Mouse (Mus musculus) testis, postnatal 10 days (tissue): ENCODE data around the gene Kdm6b.

ENCODE experiments used
- DNase-seq: peaks from one replicate; pipeline ENCODE4 v3.0.0; 2021; ENCODE audit warnings: low spot score

Gene Kdm6b

GRCm38 (mm10) chr11:69388680-69389079 is 24.8 kb downstream of the Kdm6b start:
- no peak for DNase-seq

- no peak for DNase-seq
Measured at GRCm38 (mm10) chr11:69386758-69387157, 26.7 kb downstream of the Kdm6b start.

GRCm38 (mm10) chr11:69384979-69385378 is 28.5 kb downstream of the Kdm6b start:
- no peak for DNase-seq

GRCm38 (mm10) chr11:69382478-69383105 is 30.9 kb downstream of the Kdm6b start:
- no peak for DNase-seq

GRCm38 (mm10) chr11:69381356-69381755 is 32.1 kb downstream of the Kdm6b start:
- peak; percentile 60 for DNase-seq

- DNase-seq, result no peak
Measured at GRCm38 (mm10) chr11:69379600-69379999, 33.9 kb downstream of the Kdm6b start.

GRCm38 (mm10) chr11:69377766-69378165 is 35.7 kb downstream of the Kdm6b start:
- no peak for DNase-seq

- no peak for DNase-seq
Measured at GRCm38 (mm10) chr11:69375646-69376045, 37.8 kb downstream of the Kdm6b start.

- DNase-seq, result no peak
Measured at GRCm38 (mm10) chr11:69373223-69373965, 40.1 kb downstream of the Kdm6b start.

GRCm38 (mm10) chr11:69372780-69373170 is 40.7 kb downstream of the Kdm6b start:
- no peak for DNase-seq

GRCm38 (mm10) chr11:69372056-69372779 is 41.3 kb downstream of the Kdm6b start:
- DNase-seq, result no peak

GRCm38 (mm10) chr11:69371601-69372000 is 41.9 kb downstream of the Kdm6b start:
- DNase-seq, result no peak

GRCm38 (mm10) chr11:69370817-69371215 is 42.7 kb downstream of the Kdm6b start:
- no peak for DNase-seq

GRCm38 (mm10) chr11:69369990-69370816 is 43.3 kb downstream of the Kdm6b start:
- DNase-seq, result no peak

GRCm38 (mm10) chr11:69369215-69369989 is 44.1 kb downstream of the Kdm6b start, which contains the start of gene Chd3:
TSS of gene Chd3 (minus strand) at chr11:69369406.
- no peak for DNase-seq

- peak; percentile 69 for DNase-seq
Measured at GRCm38 (mm10) chr11:69368356-69369214, 44.9 kb downstream of the Kdm6b start.

GRCm38 (mm10) chr11:69367616-69368355 is 45.7 kb downstream of the Kdm6b start:
- DNase-seq, result peak; percentile 75

GRCm38 (mm10) chr11:69366855-69367615 is 46.4 kb downstream of the Kdm6b start:
- no peak for DNase-seq
